Mouse (Mus musculus): Measurements from ENCODE around the gene Fam104a.
"Not testable (repeated sequence)": the region's sequence is repeated elsewhere in the genome, so short reads cannot be mapped to it uniquely, and the experiment has no call there.

Gene Fam104a

DNA sequence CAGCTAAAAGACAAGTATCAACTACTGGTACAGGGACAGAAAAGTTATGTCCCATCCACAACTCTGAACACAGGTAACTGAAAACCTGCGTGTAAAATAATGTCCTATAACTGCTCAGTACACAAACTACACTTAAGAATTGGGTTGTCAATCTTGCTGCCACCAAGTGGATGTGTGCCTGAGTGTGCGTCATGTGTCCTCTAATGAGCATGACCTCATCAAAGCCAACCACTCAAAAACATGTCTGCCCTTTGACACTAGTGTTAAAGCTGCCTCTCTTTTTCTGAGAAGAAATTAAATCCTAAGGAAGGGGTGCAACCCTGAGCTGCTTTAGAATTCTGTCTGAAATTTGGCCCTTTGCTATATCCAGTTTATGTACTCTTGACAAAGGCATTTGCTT is 19.7 kb downstream of the Fam104a start:
- DNase-seq (ENCODE audit: low spot score in 2 of 2): no peak

DNA sequence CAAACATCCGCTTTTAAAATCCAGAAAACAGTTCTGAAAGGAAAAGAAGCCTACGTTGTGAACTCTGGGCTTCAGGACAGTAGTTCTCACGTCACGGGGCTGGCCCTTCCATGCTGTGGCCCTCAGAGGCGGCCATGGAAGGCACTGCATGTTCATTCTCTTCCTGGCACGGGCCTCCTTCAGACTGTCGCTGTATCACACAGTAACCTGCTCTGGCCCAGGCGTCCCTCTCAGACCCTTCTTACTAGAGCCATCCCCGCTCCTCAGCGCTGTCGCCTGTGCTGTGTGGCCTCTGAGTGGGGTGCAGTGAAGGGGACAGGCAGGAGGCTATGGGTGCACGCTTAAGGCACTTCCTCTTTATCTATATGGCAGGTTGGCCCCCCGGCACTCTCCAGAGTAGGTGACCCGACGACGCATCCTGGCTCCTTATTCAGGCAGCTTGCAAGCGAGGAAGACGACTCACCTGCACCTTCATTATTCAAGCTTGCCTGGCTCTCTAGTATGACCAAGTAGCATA is 22.1 kb downstream of the Fam104a start:
- DNase-seq (ENCODE audit: low spot score in 2 of 2): no peak

DNA sequence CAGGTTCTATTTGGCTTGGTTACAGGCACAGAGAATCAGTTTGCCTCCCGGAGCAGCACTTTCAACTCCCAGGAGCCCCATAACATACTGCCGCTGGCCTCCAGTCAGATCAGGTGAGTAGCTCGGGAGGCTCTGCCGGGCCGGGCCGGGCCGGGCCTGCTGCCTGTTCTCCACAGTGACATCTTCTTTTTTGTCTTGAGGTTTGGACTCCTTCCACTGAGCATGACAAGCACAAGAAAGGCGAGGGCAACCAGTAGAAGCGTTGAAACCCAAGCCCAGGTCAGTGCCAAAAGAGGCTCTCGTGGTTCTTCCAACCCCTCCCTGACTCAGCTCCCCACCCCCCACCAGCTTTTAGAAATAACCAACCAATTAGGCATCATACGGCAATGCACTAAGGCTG is 23.0 kb downstream of the Fam104a start:
- DNase-seq (ENCODE audit: low spot score in 2 of 2): no peak

DNA sequence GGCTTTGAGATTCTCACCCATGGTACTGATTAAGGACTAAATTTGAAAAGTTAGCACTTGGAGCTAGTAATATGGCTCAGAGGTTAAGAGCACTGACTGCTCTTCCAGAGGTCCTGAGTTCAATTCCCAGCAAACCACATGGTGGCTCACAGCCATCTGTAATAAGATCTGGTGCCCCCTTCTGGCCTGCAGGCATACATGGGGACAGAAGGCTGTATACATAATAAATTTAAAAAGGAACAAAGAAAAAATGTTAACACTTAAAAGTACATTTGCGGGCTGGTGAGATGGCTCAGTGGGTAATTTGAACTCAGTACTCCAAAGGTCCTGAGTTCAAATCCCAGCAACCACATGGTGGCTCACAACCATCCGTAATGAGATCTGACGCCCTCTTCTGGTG is 23.7 kb downstream of the Fam104a start:
- DNase-seq (ENCODE audit: low spot score in 2 of 2): not testable (repeated sequence)

DNA sequence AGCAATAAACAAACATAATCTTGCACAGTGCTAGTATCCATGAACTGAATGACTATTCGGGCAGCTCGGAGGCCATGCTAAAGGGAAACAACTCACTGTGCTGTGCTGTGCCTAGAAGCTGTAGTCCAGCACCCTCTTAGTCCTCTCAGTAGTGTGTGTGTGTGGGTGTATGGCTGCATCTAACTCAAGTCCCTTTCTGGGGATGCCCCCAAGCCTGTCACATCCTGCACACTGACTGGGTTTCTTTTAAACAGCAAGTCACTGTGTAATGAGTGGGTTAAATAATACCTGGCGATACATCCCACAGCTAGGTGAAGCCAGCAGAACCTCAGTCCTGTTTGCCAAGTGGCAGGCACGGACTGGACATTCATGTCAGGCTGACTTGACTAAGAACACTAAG is 25.2 kb downstream of the Fam104a start:
- DNase-seq (ENCODE audit: low spot score in 2 of 2): no peak

DNA sequence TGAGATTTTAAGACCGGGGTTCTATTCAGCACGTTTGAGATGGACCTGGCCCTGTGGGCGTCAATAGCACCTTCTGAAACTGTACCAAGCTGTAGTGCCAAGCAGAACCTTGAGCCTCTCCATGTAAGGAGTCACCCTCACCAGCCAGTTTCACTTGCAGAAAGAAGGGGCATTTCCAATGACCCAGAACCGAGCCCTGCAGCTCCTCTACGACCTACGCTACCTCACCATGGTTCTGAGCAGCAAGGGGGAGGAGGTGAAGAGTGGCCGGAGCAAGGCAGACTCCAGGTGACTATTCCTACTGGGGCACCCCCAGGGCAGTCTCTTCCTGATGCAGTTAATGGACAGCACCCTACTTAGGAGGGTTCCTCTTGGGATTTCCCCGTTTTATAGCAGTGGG is 25.6 kb downstream of the Fam104a start:
- DNase-seq (ENCODE audit: low spot score in 2 of 2): no peak

DNA sequence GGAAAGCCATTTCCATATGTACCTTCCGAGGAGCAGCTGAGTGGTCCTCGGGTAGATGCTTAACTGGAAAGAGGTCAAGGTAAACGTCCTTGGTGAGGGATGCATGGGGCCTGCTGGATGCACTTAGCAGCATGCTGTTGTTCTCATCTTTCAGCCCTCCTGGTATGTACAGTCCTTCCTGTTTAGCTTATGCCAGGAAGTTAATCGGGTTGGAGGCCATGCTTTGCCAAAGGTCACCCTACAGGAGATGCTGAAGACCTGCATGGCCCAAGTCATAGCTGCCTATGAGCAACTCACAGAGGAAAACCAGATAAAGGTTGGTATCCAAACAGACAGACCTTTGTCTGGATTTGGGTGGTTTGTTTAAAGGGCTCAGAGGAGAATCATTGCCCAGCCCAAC is 26.7 kb downstream of the Fam104a start:
- DNase-seq (ENCODE audit: low spot score in 2 of 2): no peak

DNA sequence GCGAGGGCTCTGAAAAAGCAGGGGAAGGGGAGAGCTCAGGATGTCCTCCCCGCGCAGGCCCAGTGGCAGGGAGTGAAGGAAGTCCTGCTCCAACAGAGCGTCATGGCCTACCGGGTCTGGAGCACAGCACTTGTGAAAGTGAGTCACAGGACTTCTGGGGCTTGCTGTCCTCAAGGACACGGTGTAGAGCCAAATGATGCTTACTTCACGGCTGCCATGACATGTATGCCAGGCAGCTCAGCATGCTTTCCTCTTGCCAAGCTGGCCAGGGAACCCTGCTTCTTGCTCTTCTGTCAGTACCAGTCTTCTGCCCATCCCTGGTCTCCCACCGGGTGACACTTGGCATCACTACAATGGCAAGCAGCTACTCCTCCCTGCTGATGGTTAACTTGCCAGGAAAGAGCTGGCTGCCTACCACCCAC is 27.4 kb downstream of the Fam104a start:
- no peak for DNase-seq (ENCODE audit: low spot score in 2 of 2)

DNA sequence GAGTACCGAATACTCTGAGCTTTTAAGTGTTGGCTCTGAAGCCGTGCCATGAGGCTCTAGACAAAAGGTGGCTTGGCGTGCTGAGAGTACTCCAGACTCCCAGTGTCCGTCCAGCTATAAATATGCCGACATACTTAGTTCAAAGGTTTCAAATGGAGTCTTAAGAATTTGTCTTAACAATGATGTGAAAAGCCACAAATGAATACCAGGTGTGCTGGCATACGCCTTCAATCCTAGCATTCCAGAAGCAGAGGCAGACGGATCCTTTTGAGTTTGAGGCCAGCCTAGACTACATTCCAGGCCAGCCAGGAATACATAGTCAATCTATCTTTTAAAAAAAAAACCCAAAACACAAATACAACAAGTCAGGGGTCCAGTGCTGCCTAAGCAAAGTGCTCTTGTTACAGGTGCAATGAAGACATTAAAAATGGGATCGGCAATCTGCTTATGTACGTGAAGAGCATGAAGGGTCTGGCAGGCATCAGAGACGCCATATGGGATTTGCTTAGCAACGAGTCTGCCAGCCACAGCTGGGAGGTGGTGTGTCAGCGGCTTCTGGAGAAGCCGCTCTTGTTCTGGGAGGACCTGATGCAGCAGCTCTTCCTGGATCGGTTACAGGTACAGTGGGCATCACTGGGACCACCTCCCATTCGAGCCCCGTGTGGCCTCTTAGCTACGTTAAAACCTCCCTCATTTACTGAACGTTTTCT is 29.2 kb downstream of the Fam104a start:
- DNase-seq (ENCODE audit: low spot score in 2 of 2): peak in 1 of 2 experiments; percentile 60

DNA sequence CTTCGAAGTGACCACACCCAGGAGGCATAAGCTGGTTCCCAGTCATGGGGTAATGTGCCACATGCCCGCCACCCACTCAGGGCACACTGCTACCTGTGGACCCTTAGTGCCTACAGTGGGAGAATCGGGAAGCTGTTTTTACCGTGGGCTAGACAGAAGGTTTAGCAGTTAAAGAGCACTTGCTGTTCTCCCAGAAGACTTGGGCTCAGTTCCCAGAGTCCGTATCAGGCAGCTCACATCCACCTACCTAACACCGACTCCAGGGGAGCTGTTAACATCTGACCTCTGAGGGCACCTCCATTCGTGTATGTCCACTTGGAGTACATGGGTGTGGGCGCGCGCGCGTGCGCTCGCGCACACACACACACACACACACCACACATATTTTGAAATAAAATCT is 29.9 kb downstream of the Fam104a start:
- no peak for DNase-seq (ENCODE audit: low spot score in 2 of 2)

DNA sequence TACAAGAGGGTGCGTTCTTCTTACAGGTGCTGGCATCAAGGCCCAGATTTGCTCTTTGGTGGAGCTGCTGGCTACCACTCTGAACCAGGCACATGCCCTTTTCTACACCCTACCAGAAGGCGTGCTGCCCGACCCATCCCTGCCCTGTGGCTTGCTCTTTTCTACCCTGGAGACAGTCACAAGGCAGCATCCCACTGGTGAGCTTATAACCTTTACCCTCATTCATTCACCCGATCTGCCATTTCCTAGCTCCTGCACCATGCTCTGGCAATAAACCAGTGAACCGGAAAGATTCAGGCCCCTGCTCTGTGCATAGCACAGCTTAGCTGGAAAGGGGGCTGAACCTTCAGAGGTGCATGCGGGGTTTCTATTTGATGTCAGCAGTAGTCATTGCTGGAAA is 31.4 kb downstream of the Fam104a start:
- DNase-seq (ENCODE audit: low spot score in 2 of 2): no peak

DNA sequence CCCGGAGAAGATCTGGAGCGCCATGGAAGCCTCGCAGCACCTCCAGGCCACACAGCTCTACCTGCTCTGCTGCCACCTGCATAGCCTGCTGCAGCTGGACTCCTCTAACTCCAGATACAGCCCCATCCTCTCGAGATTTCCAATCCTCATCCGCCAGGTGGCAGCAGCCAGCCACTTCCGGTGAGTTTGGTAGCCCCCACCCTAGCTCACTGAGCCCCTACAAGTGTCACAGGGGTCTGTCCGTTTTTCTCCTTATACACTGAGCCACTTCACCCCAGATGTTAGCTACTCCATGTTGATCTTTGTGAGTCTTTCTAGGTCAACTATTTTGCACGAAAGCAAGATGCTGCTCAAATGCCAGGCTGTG is 32.1 kb downstream of the Fam104a start:
- no peak for DNase-seq (ENCODE audit: low spot score in 2 of 2)

DNA sequence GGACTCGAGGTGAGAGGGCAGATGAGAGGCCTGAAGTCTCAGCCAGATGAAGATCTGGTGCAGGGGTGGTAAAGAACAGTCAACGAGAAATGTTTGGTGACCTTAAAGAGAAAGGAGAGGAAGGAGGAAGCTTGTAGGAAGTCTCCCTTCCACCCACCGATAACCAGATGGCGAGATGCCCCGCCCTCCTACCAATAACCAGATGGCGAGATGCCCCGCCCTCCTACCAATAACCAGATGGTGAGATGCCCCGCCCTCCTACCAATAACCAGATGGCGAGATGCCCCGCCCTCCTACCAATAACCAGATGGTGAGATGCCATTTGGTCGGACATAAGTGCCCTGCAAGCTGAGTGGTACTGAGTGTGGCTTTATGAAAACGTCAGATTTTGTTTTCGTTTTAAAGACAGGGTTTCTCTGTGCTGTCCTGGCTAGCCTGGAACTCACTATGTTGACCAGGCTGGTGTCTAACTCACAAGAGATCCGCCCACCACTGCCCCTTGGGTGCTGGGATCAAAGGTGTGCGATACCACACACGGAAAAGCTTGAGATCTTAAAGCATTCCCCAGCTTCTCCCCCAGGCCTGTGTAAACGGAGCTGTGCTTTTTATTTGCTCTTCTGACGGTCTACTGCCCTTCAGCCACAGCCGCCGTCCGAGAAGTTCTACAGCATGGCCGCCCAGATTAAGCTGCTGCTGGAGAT is 32.6 kb downstream of the Fam104a start:
- no peak for DNase-seq (ENCODE audit: low spot score in 2 of 2)

DNA sequence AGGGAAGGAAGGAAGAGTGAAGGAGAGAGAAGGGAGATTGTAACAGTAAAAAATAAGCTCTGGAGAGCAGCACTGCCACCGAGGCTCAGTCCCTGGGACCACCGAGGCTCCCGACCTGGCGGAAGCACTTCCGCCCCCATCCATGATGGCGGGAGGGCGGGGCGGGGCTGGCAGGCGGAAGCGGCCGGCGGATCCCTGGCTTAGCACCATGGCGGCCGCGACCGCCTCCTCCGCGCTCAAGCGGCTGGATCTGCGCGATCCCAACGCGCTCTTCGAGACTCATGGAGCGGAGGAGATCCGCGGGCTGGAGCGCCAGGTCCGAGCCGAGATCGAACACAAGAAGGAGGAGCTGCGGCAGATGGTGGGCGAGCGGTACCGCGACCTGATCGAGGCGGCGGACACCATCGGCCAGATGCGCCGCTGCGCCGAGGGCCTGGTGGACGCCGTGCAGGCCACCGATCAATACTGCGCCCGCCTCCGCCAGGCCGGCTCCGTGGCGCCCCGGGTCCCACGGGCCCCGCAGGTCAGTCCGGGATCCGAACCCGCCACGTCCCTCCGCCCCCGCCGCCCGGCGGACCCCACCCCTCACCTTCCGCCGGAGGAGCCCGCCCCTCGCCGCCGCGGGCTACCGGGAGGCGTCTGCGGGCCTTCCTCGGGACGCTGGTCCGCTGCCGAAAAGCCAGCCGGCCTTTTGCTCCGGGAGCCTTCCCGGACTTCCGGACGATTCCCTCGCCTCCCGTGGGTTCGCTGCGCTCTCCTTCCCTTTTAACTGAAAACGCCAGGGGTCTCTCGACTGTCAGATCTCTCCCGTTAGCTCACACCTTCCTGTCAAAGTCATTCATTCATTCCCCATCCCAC is 34.4 kb downstream of the Fam104a start, which contains the start of gene Slc39a11:
Gene Slc39a11, minus strand, starts transcription at position 727 of the 858 bp plus-strand sequence.
- peak in 1 of 2 experiments; percentile 50 for DNase-seq (ENCODE audit: low spot score in 2 of 2)

DNA sequence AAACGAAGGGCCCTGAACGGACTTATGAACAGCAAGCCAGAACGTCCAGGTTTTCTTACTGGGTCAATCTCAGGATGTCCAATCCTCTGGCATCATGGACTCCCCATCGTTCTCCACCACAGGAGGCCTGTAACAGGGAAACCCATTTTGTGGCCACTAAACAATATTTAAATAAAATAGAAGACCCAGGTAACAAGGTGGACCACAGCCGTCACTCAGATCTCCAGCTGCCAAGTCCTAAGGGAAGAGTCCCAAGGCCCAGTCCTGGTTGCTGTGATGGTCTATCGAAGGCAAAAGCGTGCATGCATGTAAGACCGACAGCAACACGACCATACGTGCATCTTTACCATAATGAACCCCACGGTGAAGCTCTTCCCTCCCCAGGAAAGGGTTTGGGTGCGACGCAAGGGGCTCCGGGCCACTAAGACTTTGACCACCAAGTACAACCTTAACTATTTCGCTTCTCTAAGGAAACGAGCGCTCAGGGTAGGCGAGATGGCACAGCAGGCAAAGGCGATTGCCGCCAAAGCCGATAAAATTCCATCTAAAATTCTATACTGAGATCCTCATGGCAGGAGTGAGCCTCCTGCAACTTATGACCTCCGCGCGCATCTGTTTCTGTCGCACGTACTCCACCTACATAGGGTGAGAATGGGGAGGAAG is 35.1 kb downstream of the Fam104a start, which contains the start of gene Cog1:
Gene Cog1, plus strand, starts transcription at position 480 of the 663 bp plus-strand sequence.
- no peak for DNase-seq (ENCODE audit: low spot score in 2 of 2)

DNA sequence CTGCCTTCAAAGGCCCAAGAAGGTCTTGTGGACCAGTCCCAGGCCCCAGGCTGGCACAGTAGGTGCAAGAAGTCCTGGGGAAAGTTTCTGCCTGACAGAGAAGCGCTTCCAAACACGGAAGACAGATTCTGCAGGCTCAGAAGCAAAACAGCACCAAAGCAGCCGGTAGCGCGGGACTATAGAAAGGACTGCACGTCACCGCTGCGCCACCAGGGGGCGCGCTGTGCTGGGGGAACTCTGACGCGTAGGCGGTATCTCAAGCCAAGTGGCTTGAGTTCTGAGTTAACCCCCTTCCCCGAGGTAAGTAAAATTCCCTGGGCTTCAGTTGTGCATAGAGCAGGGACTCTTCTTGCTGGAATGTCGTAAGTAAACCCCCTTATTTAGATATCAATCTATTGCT is 35.8 kb downstream of the Fam104a start:
- peak in 1 of 2 experiments; percentile 81 for DNase-seq (ENCODE audit: low spot score in 2 of 2)

DNA sequence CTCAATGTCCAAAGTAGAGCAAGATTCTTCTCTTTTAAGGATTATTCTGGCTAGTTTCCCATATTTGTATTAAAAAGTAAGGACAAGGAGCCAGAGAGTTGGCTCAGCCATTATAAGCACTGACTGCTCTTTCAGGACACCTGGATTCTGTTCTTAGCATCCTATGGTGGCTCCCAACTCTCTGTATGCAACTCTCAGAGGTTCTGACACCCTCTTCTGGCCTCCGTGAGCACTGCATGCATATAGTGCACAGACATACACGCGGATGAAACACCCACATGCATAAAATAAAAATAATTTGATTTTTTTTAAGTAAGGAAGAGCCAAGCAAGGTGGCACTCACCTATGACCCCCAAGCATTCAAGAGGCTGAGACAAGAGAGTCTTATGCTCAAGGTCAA is 38.8 kb downstream of the Fam104a start:
- no peak for DNase-seq (ENCODE audit: low spot score in 2 of 2)

DNA sequence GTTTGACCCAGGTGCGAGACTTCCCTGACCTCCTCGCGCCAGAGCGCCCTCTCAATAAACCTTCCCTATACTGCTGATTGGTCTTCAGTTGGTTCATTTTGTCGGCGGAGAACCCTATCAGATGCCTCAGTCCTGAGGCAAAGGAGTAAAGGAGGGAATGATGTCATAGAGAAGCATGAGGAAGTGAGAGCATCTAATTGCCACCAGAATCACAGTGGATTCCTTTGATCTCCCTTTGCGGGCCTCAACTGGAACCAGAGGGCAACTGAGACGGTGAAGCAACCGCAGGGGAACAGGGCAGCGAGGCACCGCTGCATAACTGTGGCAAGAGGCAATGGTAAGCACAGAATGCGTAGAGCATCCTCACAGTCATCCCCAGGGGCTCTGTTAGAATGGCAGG is 45.3 kb downstream of the Fam104a start:
- no peak for DNase-seq (ENCODE audit: low spot score in 2 of 2)

DNA sequence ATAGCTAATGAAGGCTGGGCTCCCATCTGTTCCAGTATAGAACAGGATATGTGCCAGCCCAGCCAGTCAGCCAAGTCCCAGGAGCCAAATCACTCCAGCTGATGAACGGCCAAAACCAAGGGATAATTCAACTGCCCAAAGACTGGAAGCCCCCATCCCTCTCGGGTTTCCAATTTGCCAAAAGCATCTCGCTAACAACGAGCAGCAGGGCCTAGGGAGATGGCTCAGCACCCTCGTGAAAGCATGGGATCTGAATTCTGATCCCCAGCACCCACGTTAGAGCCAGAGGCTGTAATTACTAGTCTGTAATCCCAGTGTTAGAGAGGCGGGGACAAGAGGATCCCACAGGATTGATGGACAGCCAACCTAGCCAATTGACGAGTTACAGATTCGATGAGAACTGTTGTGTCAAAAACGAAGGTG is 49.2 kb downstream of the Fam104a start:
- no peak for DNase-seq (ENCODE audit: low spot score in 2 of 2)

DNA sequence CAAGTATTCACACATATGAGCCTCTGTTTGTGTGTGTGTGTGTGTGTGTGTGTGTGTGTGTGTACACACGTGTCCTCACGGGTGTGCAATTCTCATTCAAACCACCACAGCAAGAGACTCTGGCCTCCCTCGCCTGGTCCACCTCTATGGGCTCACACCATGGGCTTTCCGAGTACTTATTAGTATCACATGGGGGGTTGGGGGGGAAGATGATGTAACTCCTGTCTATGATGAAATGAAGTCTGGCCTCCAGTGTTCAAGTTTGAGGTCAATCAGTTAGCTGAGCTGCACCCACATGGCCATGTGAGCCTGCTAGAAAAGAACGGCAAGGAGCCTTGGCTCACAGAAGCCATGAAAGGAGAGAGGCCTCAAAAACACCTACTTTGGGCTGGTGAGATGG is 50.6 kb downstream of the Fam104a start:
- no peak for DNase-seq (ENCODE audit: low spot score in 2 of 2)

DNA sequence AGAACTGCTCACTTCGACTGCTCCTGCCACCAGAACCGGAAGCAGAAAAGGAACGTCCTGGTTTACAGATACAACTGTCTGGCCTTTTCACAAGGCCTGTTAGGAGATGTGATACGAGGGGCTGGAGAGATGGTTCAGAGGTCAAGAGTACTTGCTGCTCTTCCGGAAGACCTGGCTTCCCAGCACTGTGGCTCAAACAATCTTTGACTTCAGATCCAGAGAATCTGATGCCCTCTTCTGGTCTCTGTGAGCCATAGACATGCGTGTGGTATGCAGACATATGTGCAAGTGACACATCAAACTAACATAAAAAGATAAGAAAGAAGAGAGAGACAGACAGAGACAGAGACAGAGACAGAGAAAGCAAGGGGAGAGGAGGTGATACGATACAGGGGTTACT is 51.7 kb downstream of the Fam104a start:
- no peak for DNase-seq (ENCODE audit: low spot score in 2 of 2)

DNA sequence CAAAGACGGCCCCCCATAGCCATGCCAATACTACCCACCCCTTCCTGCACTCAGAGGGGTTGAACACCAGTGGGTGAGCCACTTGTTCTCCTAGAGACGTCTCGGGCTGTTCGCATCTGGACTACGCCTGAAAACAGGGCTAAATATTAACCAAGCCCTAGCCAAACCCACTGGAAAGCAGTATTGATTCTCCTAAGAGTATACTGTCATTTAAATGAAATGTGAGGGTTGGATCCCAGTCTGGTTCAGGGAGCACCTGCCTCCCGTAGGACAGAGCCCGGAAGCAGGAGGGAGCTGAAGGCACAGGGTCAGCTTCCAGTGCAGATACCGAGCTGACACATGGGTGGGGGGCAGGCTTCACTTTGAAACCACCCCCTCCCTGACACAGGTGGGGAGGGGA is 52.1 kb downstream of the Fam104a start:
- no peak for DNase-seq (ENCODE audit: low spot score in 2 of 2)
